Mouse (Mus musculus): Measurements from ENCODE around the gene C330021F23Rik. TPM values are rescaled to one million over a fixed set of nuclear protein-coding genes. Genes with fewer than 3 reads are reported as not detected.

C330021F23Rik gene
- polyA plus RNA-seq, 1 experiment from 2014 or later, result 0.38 TPM

DNA sequence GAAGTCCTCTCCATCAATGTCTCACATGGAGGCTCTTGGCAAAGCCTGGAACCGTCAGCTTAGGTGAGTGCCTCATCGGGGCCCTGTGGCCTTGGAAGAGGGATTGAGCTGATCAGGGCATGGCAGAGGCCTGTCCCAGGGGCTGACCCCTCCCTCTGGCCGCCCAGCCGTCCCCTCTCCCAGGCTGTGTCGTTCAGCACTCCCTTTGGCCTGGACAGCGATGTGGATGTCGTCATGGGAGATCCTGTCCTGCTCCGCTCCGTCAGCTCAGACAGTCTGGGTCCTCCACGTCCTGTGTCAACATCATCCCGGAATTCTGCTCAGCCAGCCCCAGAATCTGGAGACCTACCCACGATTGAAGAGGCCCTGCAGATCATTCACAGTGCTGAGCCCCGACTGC, 35.6 kb downstream of the C330021F23Rik start:
- H3K4me2 ChIP-seq (replicated peaks; ENCODE audit: low read depth), result no peak overlapping the region
- no peaks in the 10 kb centered on the region for H3K27me3 ChIP-seq (ENCODE audit: control insufficient read depth, insufficient read depth, low read length)
- H3K9me3 ChIP-seq (ENCODE audit: control insufficient read depth, low read length), result no peaks in the 10 kb centered on the region
- H3K27ac ChIP-seq (replicated peaks), result no peak overlapping the region
- no peaks in the 10 kb centered on the region for H3K4me1 ChIP-seq (replicated peaks; ENCODE audit: control insufficient read depth, insufficient read depth)
- TF ChIP-seq CTCF (IDR thresholded peaks at IDR 0.05; ENCODE audit: low read depth) (no peak), EP300 (optimal IDR thresholded peaks at IDR 0.05) (no peak)
- no peaks in the 10 kb centered on the region; the same call in 1 of the 2 replicates for H3K36me3 ChIP-seq (ENCODE audit: control insufficient read depth, insufficient read depth, low read length)
- H3K4me3 ChIP-seq (ENCODE audit: low read depth, low read length), result no peak overlapping the region
- DNase-seq (ENCODE audit: low spot score) (no peak), ATAC-seq (ENCODE audit: low FRiP score, low TSS enrichment) (no peak)
- 68% methylated on average over 13 of the region's 13 CpGs for whole genome bisulfite sequencing
- H3K9ac ChIP-seq (ENCODE audit: low read length), result no peak overlapping the region

DNA sequence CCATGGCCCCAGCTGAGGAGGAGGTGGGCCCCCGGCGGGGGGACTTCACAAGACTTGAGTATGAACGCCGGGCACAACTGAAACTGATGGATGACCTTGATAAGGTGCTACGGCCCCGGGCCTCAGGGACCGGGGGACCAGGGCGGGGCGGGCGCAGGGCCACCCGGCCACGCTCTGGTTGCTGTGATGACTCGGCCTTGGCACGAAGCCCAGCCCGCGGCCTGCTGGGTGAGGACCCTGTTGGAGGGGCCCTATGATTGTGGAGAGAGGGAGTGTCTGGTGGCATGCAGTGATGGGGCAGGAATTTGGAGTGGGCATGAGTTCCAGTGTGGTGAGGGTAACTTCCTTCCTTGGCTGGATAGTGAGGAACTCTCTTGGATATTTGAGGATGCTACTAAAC, 38.8 kb downstream of the C330021F23Rik start:
- WGBS, result 45% methylated on average over 16 of the region's 16 CpGs
- H3K27me3 ChIP-seq (ENCODE audit: control insufficient read depth, insufficient read depth, low read length), result no peaks in the 10 kb centered on the region
- no peaks in the 10 kb centered on the region for H3K4me1 ChIP-seq (replicated peaks; ENCODE audit: control insufficient read depth, insufficient read depth)
- no peak overlapping the region for H3K27ac ChIP-seq (replicated peaks)
- peaks cover 8% of the 10 kb centered on the region for H3K36me3 ChIP-seq (ENCODE audit: control insufficient read depth, insufficient read depth, low read length)
- TF ChIP-seq EP300 (optimal IDR thresholded peaks at IDR 0.05) (no peak), CTCF (IDR thresholded peaks at IDR 0.05; ENCODE audit: low read depth) (no peak)
- DNase-seq (ENCODE audit: low spot score) (no peak), ATAC-seq (ENCODE audit: low FRiP score, low TSS enrichment) (0 out of 2 replicates have a peak, but pooled peaks have one; percentile 24)
- no peak overlapping the region for H3K4me3 ChIP-seq (ENCODE audit: low read depth, low read length)
- H3K9me3 ChIP-seq (ENCODE audit: control insufficient read depth, low read length), result no peaks in the 10 kb centered on the region
- H3K9ac ChIP-seq (ENCODE audit: low read length), result no peak overlapping the region
- H3K4me2 ChIP-seq (replicated peaks; ENCODE audit: low read depth), result no peak overlapping the region

DNA sequence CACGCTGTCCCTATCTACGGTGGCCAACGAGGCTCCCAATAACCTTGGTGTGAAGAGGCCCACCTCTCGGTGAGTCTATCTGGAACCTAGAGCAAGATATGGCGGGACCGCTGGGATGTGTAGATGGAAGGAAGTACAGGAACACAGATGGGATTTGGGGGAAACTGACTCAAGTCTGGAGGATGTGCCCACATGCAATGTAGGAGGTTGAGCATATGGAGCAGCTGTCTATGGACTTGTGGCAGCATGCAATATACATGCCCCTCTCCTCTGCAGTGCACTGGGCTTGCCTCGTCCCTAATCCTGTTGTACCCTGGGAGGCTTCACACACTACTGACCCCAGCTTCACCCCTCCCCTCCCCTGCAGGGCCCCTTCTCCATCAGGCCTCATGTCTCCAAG, 40.0 kb downstream of the C330021F23Rik start:
- H3K4me3 ChIP-seq (ENCODE audit: low read depth, low read length), result no peak overlapping the region
- no peak for ATAC-seq (ENCODE audit: low FRiP score, low TSS enrichment)
- WGBS, result 94% methylated on average over 6 of the region's 7 CpGs
- 0 out of 2 replicates have a peak overlapping the region, but pooled peaks have one; percentile 8 for H3K27ac ChIP-seq (replicated peaks)
- no peaks in the 10 kb centered on the region for H3K9me3 ChIP-seq (ENCODE audit: control insufficient read depth, low read length)
- no peak for DNase-seq (ENCODE audit: low spot score)
- H3K4me2 ChIP-seq (replicated peaks; ENCODE audit: low read depth), result no peak overlapping the region
- peaks cover 11% of the 10 kb centered on the region for H3K36me3 ChIP-seq (ENCODE audit: control insufficient read depth, insufficient read depth, low read length)
- H3K4me1 ChIP-seq (replicated peaks; ENCODE audit: control insufficient read depth, insufficient read depth), result no peaks in the 10 kb centered on the region
- no peak overlapping the region for H3K9ac ChIP-seq (ENCODE audit: low read length)
- TF ChIP-seq CTCF (IDR thresholded peaks at IDR 0.05; ENCODE audit: low read depth), result no peak
- no peak for TF ChIP-seq EP300 (optimal IDR thresholded peaks at IDR 0.05)
- no peaks in the 10 kb centered on the region for H3K27me3 ChIP-seq (ENCODE audit: control insufficient read depth, insufficient read depth, low read length)

DNA sequence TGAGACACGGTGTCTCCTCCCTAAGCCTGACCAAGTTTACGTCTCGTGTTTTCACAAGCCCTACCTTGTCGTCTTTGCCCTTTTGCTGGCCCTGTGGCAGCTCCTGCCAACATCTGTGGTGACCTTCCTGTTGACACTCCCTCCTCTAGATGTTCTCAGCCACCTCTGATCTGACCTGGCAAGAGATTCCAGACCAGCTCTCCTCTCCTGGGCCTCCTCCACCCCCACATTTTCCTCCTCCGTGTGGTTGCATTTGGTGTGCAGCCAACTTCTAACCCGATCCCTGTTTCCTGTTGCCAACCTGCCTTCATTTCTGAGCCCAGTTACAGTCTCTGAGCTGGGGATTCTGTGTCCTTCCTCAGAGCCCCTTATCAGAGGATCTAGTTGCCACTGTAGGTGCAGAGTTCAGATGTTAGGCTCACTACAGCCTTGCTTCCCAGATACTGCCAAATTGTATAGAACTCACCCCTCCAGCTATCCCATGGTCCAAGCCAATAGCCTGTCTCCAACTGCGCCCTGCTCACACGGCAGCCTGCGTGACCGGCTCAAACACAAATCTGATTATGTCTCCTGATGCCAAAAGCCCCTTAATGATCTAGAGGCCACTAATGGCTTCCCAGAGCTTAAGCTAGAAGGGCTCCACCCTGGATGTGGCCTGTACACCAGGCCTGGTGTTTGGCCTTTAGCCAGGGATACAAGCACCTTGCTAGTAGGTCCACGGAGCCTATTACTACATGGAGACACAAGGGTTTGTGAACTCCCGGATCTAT, 41.4 kb downstream of the C330021F23Rik start:
- H3K9ac ChIP-seq (ENCODE audit: low read length), result no peak overlapping the region
- H3K36me3 ChIP-seq (ENCODE audit: control insufficient read depth, insufficient read depth, low read length), result peaks cover 20% of the 10 kb centered on the region
- no peaks in the 10 kb centered on the region for H3K9me3 ChIP-seq (ENCODE audit: control insufficient read depth, low read length)
- peak overlapping the region; percentile 42 for H3K27ac ChIP-seq (replicated peaks)
- H3K27me3 ChIP-seq (ENCODE audit: control insufficient read depth, insufficient read depth, low read length), result no peaks in the 10 kb centered on the region
- 56% methylated on average over 12 of the region's 12 CpGs for WGBS
- H3K4me3 ChIP-seq (ENCODE audit: low read depth, low read length), result no peak overlapping the region
- no peak overlapping the region for H3K4me2 ChIP-seq (replicated peaks; ENCODE audit: low read depth)
- DNase-seq (ENCODE audit: low spot score) (no peak), ATAC-seq (ENCODE audit: low FRiP score, low TSS enrichment) (peak; percentile 19)
- no peaks in the 10 kb centered on the region for H3K4me1 ChIP-seq (replicated peaks; ENCODE audit: control insufficient read depth, insufficient read depth)
- TF ChIP-seq CTCF (IDR thresholded peaks at IDR 0.05; ENCODE audit: low read depth), result no peak
- no peak for TF ChIP-seq EP300 (optimal IDR thresholded peaks at IDR 0.05)

DNA sequence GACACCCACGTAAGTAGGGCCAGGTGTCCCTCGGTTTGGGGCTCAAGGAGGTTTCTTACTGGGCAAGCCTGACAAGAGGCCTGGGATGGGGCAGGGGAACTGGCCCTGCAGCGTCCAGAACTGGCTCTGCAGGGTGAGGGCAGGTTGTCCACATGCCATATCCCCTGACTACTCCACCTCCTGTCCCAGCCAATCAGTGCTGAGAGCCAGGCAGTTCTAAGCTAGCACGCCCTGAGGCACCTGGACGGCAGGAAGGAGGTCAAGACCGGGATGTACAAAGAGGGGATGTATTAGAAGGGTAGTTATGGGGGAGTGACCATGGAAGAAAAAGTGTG, 42.0 kb downstream of the C330021F23Rik start:
- Histone ChIP-seq H3K4me3 (ENCODE audit: low read depth, low read length) (no peak overlapping the region), H3K4me2 (replicated peaks; ENCODE audit: low read depth) (no peak overlapping the region), H3K36me3 (ENCODE audit: control insufficient read depth, insufficient read depth, low read length) (peaks cover 23% of the 10 kb centered on the region), H3K9me3 (ENCODE audit: control insufficient read depth, low read length) (no peaks in the 10 kb centered on the region), H3K4me1 (replicated peaks; ENCODE audit: control insufficient read depth, insufficient read depth) (no peaks in the 10 kb centered on the region), H3K9ac (ENCODE audit: low read length) (no peak overlapping the region), H3K27ac (replicated peaks) (peak overlapping the region; percentile 42), H3K27me3 (ENCODE audit: control insufficient read depth, insufficient read depth, low read length) (no peaks in the 10 kb centered on the region)
- ATAC-seq (ENCODE audit: low FRiP score, low TSS enrichment) (peak; percentile 49), DNase-seq (ENCODE audit: low spot score) (peak; percentile 48)
- WGBS, result 67% methylated on average over 6 of the region's 6 CpGs
- TF ChIP-seq EP300 (optimal IDR thresholded peaks at IDR 0.05) (no peak), CTCF (IDR thresholded peaks at IDR 0.05; ENCODE audit: low read depth) (no peak)

Measured in stomach, postnatal 0 days (tissue).